20 mouse cellular contexts compared by ENCODE assay signal in the genomic region with DNA sequence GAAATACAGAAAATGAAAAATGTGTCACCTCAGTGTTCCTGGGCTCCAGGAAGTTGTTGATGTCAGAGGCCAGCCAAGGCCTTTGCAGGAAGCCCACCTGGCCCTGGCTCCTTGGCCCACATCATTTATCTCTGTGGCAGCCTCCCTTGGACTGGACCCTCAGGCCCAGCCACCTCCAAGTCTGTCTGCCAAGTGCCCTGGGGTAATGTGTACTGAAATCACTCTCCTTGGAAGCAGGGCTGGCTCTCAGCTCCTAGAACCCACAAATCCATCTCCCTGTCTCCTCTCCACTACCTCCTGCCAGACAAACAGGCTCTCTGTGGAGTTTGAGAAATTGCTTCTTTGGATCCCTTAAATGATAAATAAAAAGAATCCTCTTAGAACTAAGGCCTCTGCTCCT. TPM values are rescaled to one million over a fixed set of nuclear protein-coding genes. Genes with fewer than 3 reads are reported as not detected.
DNase-seq lines count a peak whose midpoint lies in the region; ATAC-seq and TF ChIP-seq lines count a peak whose summit lies in the region.
"Had no signal": no experiment of that assay in that cellular context is flagged by ENCODE, and none has a peak within 500 bp of the region (broad histone marks: within the 10 kb centered on the region; RNA-seq: fewer than 3 reads in every experiment).

No protein-coding gene starts in this region.

- H3K9ac ChIP-seq in stomach, embryonic 14.5 days (replicated peaks; ENCODE audit: low read depth, low read length), result no peak overlapping the region
- no peak overlapping the region for H3K9ac ChIP-seq in stomach, postnatal 0 days (ENCODE audit: low read length)
- H3K9ac ChIP-seq: limb, embryonic 15.5 days; liver, postnatal 0 days had no signal

- H3K27ac ChIP-seq in stomach, embryonic 14.5 days (ENCODE audit: low read length), result 0 out of 2 replicates have a peak overlapping the region, but pooled peaks have one; percentile 27
- H3K27ac ChIP-seq in stomach, postnatal 0 days (replicated peaks), result no peak overlapping the region
- H3K27ac ChIP-seq: hindbrain, postnatal 0 days; limb, embryonic 15.5 days had no signal

- DNase-seq in adrenal gland, adult 8-10 months, result peak; percentile 13
- no peak for DNase-seq in adrenal gland, postnatal 4 days (ENCODE audit: low spot score in 2 of 2)
- peak; percentile 7 for DNase-seq in gastrocnemius, adult 18-20 months (ENCODE audit: low spot score)
- DNase-seq in gastrocnemius, postnatal 10 days, result no peak
- no peak for DNase-seq in stomach, postnatal 0 days (ENCODE audit: low spot score)
- no peak for DNase-seq in Muller cell, postnatal 12 days (ENCODE audit: inconsistent ontology term)
- DNase-seq in right cerebral cortex, adult 18-20 months, result no peak
- DNase-seq: heart, postnatal 14 days; kidney, adult 11 months; kidney, postnatal 10 days; liver, postnatal 0 days; lung, postnatal 14 days; spleen, adult 18-20 months had no signal

- no peaks in the 10 kb centered on the region for H3K9me3 ChIP-seq in stomach, embryonic 14.5 days (ENCODE audit: control insufficient read depth, low read depth, low read length)
- no peaks in the 10 kb centered on the region for H3K9me3 ChIP-seq in stomach, postnatal 0 days (ENCODE audit: control insufficient read depth, low read length)
- H3K9me3 ChIP-seq: limb, embryonic 15.5 days; megakaryocyte, embryonic 14.5 days had no signal

- no peak for TF ChIP-seq CTCF in stomach, postnatal 0 days (IDR thresholded peaks at IDR 0.05; ENCODE audit: low read depth)

- no peak overlapping the region for H3K4me2 ChIP-seq in stomach, embryonic 14.5 days (replicated peaks; ENCODE audit: low read depth, low read length)
- no peak overlapping the region for H3K4me2 ChIP-seq in stomach, postnatal 0 days (replicated peaks; ENCODE audit: low read depth)
- H3K4me2 ChIP-seq: heart, embryonic 11.5 days; limb, embryonic 15.5 days had no signal

- ATAC-seq in stomach, embryonic 14.5 days (ENCODE audit: insufficient number of reproducible peaks, insufficient read depth, low FRiP score, low read depth), result no peak
- no peak for ATAC-seq in stomach, postnatal 0 days (ENCODE audit: low FRiP score, low TSS enrichment)
- ATAC-seq: hindbrain, postnatal 0 days; liver, postnatal 0 days; midbrain, embryonic 16.5 days had no signal

- no peaks in the 10 kb centered on the region for H3K27me3 ChIP-seq in stomach, embryonic 14.5 days (ENCODE audit: control insufficient read depth, insufficient read depth, low read length)
- no peaks in the 10 kb centered on the region for H3K27me3 ChIP-seq in stomach, postnatal 0 days (ENCODE audit: control insufficient read depth, insufficient read depth, low read length)
- H3K27me3 ChIP-seq: CH12.LX; limb, embryonic 15.5 days; megakaryocyte, embryonic 14.5 days had no signal

- no peak overlapping the region for H3K4me3 ChIP-seq in stomach, embryonic 14.5 days (ENCODE audit: low read depth, low read length)
- no peak overlapping the region for H3K4me3 ChIP-seq in stomach, postnatal 0 days (ENCODE audit: low read depth, low read length)
- H3K4me3 ChIP-seq: limb, embryonic 15.5 days; megakaryocyte, embryonic 14.5 days had no signal

- no peak for TF ChIP-seq EP300 in stomach, postnatal 0 days (optimal IDR thresholded peaks at IDR 0.05)

- H3K36me3 ChIP-seq in stomach, embryonic 14.5 days (ENCODE audit: control insufficient read depth, insufficient read depth, low read length), result no peaks in the 10 kb centered on the region
- H3K36me3 ChIP-seq in stomach, postnatal 0 days (ENCODE audit: control insufficient read depth, insufficient read depth, low read length), result no peaks in the 10 kb centered on the region
- H3K36me3 ChIP-seq: limb, embryonic 15.5 days had no signal

- no peaks in the 10 kb centered on the region for H3K4me1 ChIP-seq in stomach, embryonic 14.5 days (ENCODE audit: control insufficient read depth, insufficient read depth, low read length)
- H3K4me1 ChIP-seq in stomach, postnatal 0 days (replicated peaks; ENCODE audit: control insufficient read depth, insufficient read depth), result no peaks in the 10 kb centered on the region
- H3K4me1 ChIP-seq: limb, embryonic 15.5 days; megakaryocyte, embryonic 14.5 days had no signal

RNA-seq across cellular contexts. Expression of gene Mtx3, which starts 36.0 kb away (rescaled TPM):
- 10 to 100 TPM; 18.6 to 29.9 (median 25.9) TPM for total RNA-seq in adrenal gland, adult 8-10 months (2022)
- total RNA-seq in adrenal gland, postnatal 4 days (2021), result 10 to 100 TPM; 30.7 to 34.8 TPM
- total RNA-seq in gastrocnemius, adult 18-20 months (2021), result 1 to 10 TPM; 4.0 to 4.1 TPM
- total RNA-seq in gastrocnemius, postnatal 10 days (2021), result 10 to 100 TPM in 1 of 2 experiments, 1 to 10 TPM in 1; 8.1 to 12.0 TPM
- polyA plus RNA-seq in stomach, embryonic 14.5 days (2014; fragmentation: Nextera tagmentation; extraction: Ambion mirVana), result 6.6 and 6.7 TPM in 2 replicates
- 1.2 and 1.5 TPM in 2 replicates for polyA plus RNA-seq in stomach, postnatal 0 days (2015; fragmentation: Nextera tagmentation; extraction: Ambion mirVana)

Comparison
In these comparisons a context has a peak if more than half of its experiments do, and no peak if none do; other contexts are left out.
1. DNase-seq: peak in adrenal gland, adult 8-10 months (single experiment) and gastrocnemius, adult 18-20 months (single experiment); none in adrenal gland, postnatal 4 days (0 of 2), gastrocnemius, postnatal 10 days (single experiment), stomach, postnatal 0 days (single experiment), Muller cell, postnatal 12 days (single experiment) and right cerebral cortex, adult 18-20 months (single experiment).